Mouse (Mus musculus) small intestine, adult 2 months (tissue): ENCODE measurements around the gene Cry2.

Experiments used
- CTCF ChIP-seq: fragments of 200-500 bp; IDR thresholded peaks from 2 replicates; pipeline ENCODE4 v1.5.1; 2012; ENCODE audit warnings: low read depth, mild to moderate bottlenecking, control low read depth, inconsistent platforms, low read length, moderate library complexity, mixed read lengths; ENCODE audit not compliant: insufficient replicate concordance, insufficient read length; ENCODE audit errors: extremely low read depth
- POLR2A ChIP-seq: fragments of 200-500 bp; IDR thresholded peaks from 2 replicates; pipeline ENCODE4 v1.6.1; 2012; ENCODE audit warnings: low read depth, mild to moderate bottlenecking, control low read depth, inconsistent platforms, low read length, moderate library complexity

DNA sequence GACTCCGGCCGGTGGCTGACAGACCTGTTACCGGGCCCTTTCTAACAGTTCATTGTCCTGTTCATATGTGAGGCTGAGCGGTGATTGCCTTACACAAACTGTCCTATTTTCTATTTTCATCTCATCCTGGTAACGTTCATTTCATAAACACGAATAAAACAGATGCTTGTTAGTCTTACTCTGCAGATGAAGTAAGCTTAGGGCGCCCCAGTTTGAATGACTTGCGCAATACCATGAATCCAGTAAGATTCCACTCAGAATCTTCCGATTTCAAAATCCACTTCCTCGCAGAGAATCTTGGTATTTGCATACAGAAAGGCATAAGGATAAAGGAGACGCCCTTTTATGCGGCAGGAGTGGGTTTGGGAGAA lies 517 bp upstream of the Cry2 start:
- TF ChIP-seq CTCF (no peak), POLR2A (no peak)
